In genomic region chr4:38825133-38825532, GRCm38 (mm10) we compare ENCODE assay signal across 17 mouse cellular contexts.
DNase-seq lines count a peak whose midpoint lies in the region; ATAC-seq and TF ChIP-seq lines count a peak whose summit lies in the region.
"Had no signal": no experiment of that assay in that cellular context is flagged by ENCODE, and none has a peak within 500 bp of the region (broad histone marks: within the 10 kb centered on the region; RNA-seq: fewer than 3 reads in every experiment).

No protein-coding gene starts in this region.

- no peaks in the 10 kb centered on the region for H3K9me3 ChIP-seq in heart, embryonic 11.5 days (replicated peaks; ENCODE audit: control insufficient read depth, low read length)
- H3K9me3 ChIP-seq: heart, embryonic 10.5 days; limb, embryonic 12.5 days; liver, embryonic 15.5 days had no signal

- no peaks in the 10 kb centered on the region for H3K36me3 ChIP-seq in heart, embryonic 11.5 days (ENCODE audit: control insufficient read depth, insufficient read depth, low read length)
- H3K36me3 ChIP-seq: heart, embryonic 10.5 days; limb, embryonic 12.5 days; liver, embryonic 15.5 days had no signal

- peak; percentile 1 to 18 for DNase-seq in cerebellum, postnatal 10 days
- no peak for DNase-seq in cerebellum, adult 11-12 months
- peak; percentile 81 for DNase-seq in brain, adult 2 months (ENCODE audit: low read depth, low spot score)
- DNase-seq in layer of hippocampus, adult 2 months (ENCODE audit: low spot score in 2 of 2), result peak; percentile 10 to 21
- DNase-seq in left cerebral cortex, postnatal 25 days (ENCODE audit: low spot score in 2 of 2), result peak; percentile 64 to 86
- no peak for DNase-seq in embryo, embryonic 11 days
- DNase-seq: cerebellum, adult 9-11 months; heart, postnatal 36 days; kidney, postnatal 10 days had no signal

- H3K9ac ChIP-seq in heart, embryonic 11.5 days (ENCODE audit: low read depth, low read length), result no peak overlapping the region
- H3K9ac ChIP-seq: limb, embryonic 12.5 days; liver, embryonic 15.5 days had no signal

- no peak overlapping the region for H3K4me3 ChIP-seq in layer of hippocampus, adult 2 months
- H3K4me3 ChIP-seq in heart, embryonic 11.5 days (ENCODE audit: low read depth, low read length), result no peak overlapping the region
- H3K4me3 ChIP-seq: erythroblast, embryonic 14.5 days; heart, embryonic 10.5 days; limb, embryonic 12.5 days; liver, embryonic 15.5 days had no signal

- intact Hi-C loops in left cerebral cortex, postnatal 25 days (cut with DNase I), result no loop called here

- no peak overlapping the region for H3K4me2 ChIP-seq in heart, embryonic 11.5 days
- H3K4me2 ChIP-seq: limb, embryonic 12.5 days; liver, embryonic 15.5 days had no signal

- H3K4me1 ChIP-seq in heart, embryonic 11.5 days (ENCODE audit: control insufficient read depth, insufficient read depth, low read length), result no peaks in the 10 kb centered on the region
- H3K4me1 ChIP-seq: heart, embryonic 10.5 days; limb, embryonic 12.5 days; liver, embryonic 15.5 days had no signal

- H3K27ac ChIP-seq in layer of hippocampus, adult 2 months, result no peak overlapping the region
- H3K27ac ChIP-seq in heart, embryonic 11.5 days (ENCODE audit: low read depth, low read length), result no peak overlapping the region
- H3K27ac ChIP-seq: heart, embryonic 10.5 days; limb, embryonic 12.5 days; liver, embryonic 15.5 days; macrophage had no signal

- H3K27me3 ChIP-seq in heart, embryonic 11.5 days (ENCODE audit: control insufficient read depth, insufficient read depth, low read length), result no peaks in the 10 kb centered on the region
- H3K27me3 ChIP-seq: limb, embryonic 12.5 days; liver, embryonic 15.5 days had no signal

- ATAC-seq in heart, embryonic 11.5 days (replicated peaks; ENCODE audit: insufficient number of reproducible peaks, low FRiP score, low TSS enrichment), result no peak
- no peak for ATAC-seq in granulocyte monocyte progenitor cell, adult 5-6 weeks (replicated peaks; ENCODE audit: poor library complexity, severe bottlenecking)
- ATAC-seq: inflammation-experienced regulatory T-cells, adult 6 months had no signal

- WGBS in heart, embryonic 11.5 days (ENCODE audit: insufficient replicate concordance), result 76% methylated on average over 2 of the region's 2 CpGs

- TF ChIP-seq CTCF in layer of hippocampus, adult 2 months (conservative IDR thresholded peaks at IDR 0.05), result no peak

Comparison
In these comparisons a context has a peak if more than half of its experiments do, and no peak if none do; other contexts are left out.
1. DNase-seq: peak in cerebellum, postnatal 10 days (2 of 2), brain, adult 2 months (single experiment), layer of hippocampus, adult 2 months (2 of 2) and left cerebral cortex, postnatal 25 days (2 of 2); none in cerebellum, adult 11-12 months (single experiment) and embryo, embryonic 11 days (single experiment).